Mouse (Mus musculus) right cerebral cortex, postnatal 10 days (tissue): ENCODE data around the gene Bbox1.

Source experiments
- DNase-seq, 2 experiments: peaks; one replicate each; pipeline ENCODE4 v3.0.0; 2021; ENCODE audit warnings: low spot score in 2 of 2

Gene Bbox1

GRCm38 (mm10) chr2:110314509-110315155 lies at the start of gene Bbox1:
TSS of gene Bbox1 (minus strand) at chr2:110314560.
- DNase-seq = peak; percentile 31 to 37

- DNase-seq = no peak
Observed at GRCm38 (mm10) chr2:110363855-110364254, 49.5 kb upstream of the Bbox1 start.

- DNase-seq = peak; percentile 49 to 60
Observed at GRCm38 (mm10) chr2:110362432-110363283, 48.3 kb upstream of the Bbox1 start, which contains the start of gene Fibin. TSS of gene Fibin (minus strand) at chr2:110363183.

- no peak for DNase-seq
Observed at GRCm38 (mm10) chr2:110353302-110353970, 39.1 kb upstream of the Bbox1 start.

- no peak for DNase-seq
Observed at GRCm38 (mm10) chr2:110351843-110352251, 37.5 kb upstream of the Bbox1 start.

GRCm38 (mm10) chr2:110351406-110351805 lies 37.0 kb upstream of the Bbox1 start:
- no peak for DNase-seq

- no peak for DNase-seq
Observed at GRCm38 (mm10) chr2:110328953-110329352, 14.6 kb upstream of the Bbox1 start.

- no peak for DNase-seq
Observed at GRCm38 (mm10) chr2:110319949-110320348, 5.6 kb upstream of the Bbox1 start.

GRCm38 (mm10) chr2:110319266-110319665 lies 4.9 kb upstream of the Bbox1 start:
- no peak for DNase-seq

GRCm38 (mm10) chr2:110318719-110319118 lies 4.4 kb upstream of the Bbox1 start:
- no peak for DNase-seq

- DNase-seq = no peak
Observed at GRCm38 (mm10) chr2:110316116-110316883, 1.9 kb upstream of the Bbox1 start.

GRCm38 (mm10) chr2:110314074-110314473 lies 286 bp downstream of the Bbox1 start:
- DNase-seq = no peak

GRCm38 (mm10) chr2:110313305-110313824 lies 995 bp downstream of the Bbox1 start:
- DNase-seq = no peak

GRCm38 (mm10) chr2:110305358-110306283 lies 8.7 kb downstream of the Bbox1 start:
- DNase-seq = no peak

GRCm38 (mm10) chr2:110302261-110302660 lies 12.1 kb downstream of the Bbox1 start:
- no peak for DNase-seq

GRCm38 (mm10) chr2:110301314-110301713 lies 13.0 kb downstream of the Bbox1 start:
- no peak for DNase-seq

- no peak for DNase-seq
Observed at GRCm38 (mm10) chr2:110294927-110295326, 19.4 kb downstream of the Bbox1 start.

GRCm38 (mm10) chr2:110287959-110288358 lies 26.4 kb downstream of the Bbox1 start:
- no peak for DNase-seq

- DNase-seq = no peak
Observed at GRCm38 (mm10) chr2:110285829-110286504, 28.4 kb downstream of the Bbox1 start.

- DNase-seq = peak; percentile 21 to 28
Observed at GRCm38 (mm10) chr2:110275424-110275823, 38.9 kb downstream of the Bbox1 start.
